Mouse (Mus musculus): Measurements from ENCODE around the gene Ltbr. TPM values are rescaled to one million over a fixed set of nuclear protein-coding genes. Genes with fewer than 3 reads are reported as not detected.
A peak's percentile ranks its signal among the peaks of the same experiment; 100 is the strongest.

The Ltbr gene
- polyA plus RNA-seq, 1 experiment, result 83.0 TPM

DNA sequence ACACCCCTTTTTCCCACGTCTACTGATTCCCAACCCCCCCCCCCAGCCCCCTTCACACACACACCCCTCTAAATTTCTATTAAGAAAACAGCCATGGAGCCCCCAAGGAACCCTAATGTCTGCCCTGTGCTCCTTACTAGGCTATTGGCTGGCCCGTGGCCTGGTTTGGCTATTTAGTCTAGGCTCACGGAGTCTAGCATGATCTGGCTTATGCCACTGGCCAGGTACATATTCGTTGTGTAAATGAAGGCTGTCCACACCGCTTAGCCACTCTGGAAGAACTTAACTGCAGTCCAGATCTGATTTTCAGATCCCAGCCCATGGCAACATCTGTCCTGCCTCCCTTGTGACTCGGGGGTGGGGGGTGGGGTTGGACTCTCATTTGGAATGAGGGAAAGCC, 1.1 kb upstream of the Ltbr start:
- no peak overlapping the region for H3K4me3 ChIP-seq (ENCODE audit: insufficient read depth, poor library complexity, severe bottlenecking)
- H3K36me3 ChIP-seq (ENCODE audit: control insufficient read depth, insufficient read depth), result peaks cover 20% of the 10 kb centered on the region
- peaks cover 18% of the 10 kb centered on the region for H3K79me2 ChIP-seq (ENCODE audit: control insufficient read depth, insufficient read depth)
- TF ChIP-seq CTCF (IDR thresholded peaks at IDR 0.05; ENCODE audit: control insufficient read depth, insufficient read depth, insufficient read length) (no peak), MYOD1 (IDR thresholded peaks at IDR 0.05; ENCODE audit: control insufficient read depth, insufficient read length, low read depth) (no peak), FOSL1 (IDR thresholded peaks at IDR 0.05; ENCODE audit: insufficient read depth, low read length, poor library complexity, severe bottlenecking) (no peak), USF1 (IDR thresholded peaks at IDR 0.05; ENCODE audit: low read depth) (no peak), CEBPB (IDR thresholded peaks at IDR 0.05; ENCODE audit: low read depth) (no peak), MYOG (IDR thresholded peaks at IDR 0.05; ENCODE audit: control insufficient read depth, extremely low read depth, insufficient read length) (no peak), MAX (IDR thresholded peaks at IDR 0.05) (no peak)
- H3ac ChIP-seq (ENCODE audit: control insufficient read depth, insufficient read length, low read depth), result no peak overlapping the region
- H3K27me3 ChIP-seq (ENCODE audit: control insufficient read depth, insufficient read depth, insufficient read length), result no peaks in the 10 kb centered on the region
- peaks cover 6% of the 10 kb centered on the region for H3K79me3 ChIP-seq (ENCODE audit: low read depth)

DNA sequence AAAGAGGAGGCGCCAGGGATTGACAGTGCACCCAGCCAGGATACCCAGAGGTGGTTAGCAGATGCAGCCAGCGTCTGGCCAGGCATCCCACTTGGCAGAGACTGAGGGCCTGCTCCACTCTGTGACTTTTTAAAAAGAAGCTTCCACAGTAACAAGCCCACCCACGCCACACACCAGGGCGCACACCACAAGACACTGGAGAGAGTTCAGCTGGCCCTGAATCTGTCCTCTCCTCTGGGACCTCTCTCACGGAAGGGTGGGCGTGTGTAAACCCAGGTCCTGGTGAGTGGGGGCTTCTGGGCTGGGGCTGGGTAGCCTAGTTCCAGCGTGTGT, 512 bp upstream of the Ltbr start:
- Histone ChIP-seq H3K27me3 (ENCODE audit: control insufficient read depth, insufficient read depth, insufficient read length) (no peaks in the 10 kb centered on the region), H3ac (ENCODE audit: control insufficient read depth, insufficient read length, low read depth) (peak overlapping the region; percentile 61), H3K79me2 (ENCODE audit: control insufficient read depth, insufficient read depth) (peaks cover 18% of the 10 kb centered on the region), H3K4me3 (ENCODE audit: insufficient read depth, poor library complexity, severe bottlenecking) (peak overlapping the region; percentile 56), H3K79me3 (ENCODE audit: low read depth) (peaks cover 6% of the 10 kb centered on the region), H3K36me3 (ENCODE audit: control insufficient read depth, insufficient read depth) (peaks cover 25% of the 10 kb centered on the region)
- TF ChIP-seq USF1 (IDR thresholded peaks at IDR 0.05; ENCODE audit: low read depth) (no peak), CTCF (IDR thresholded peaks at IDR 0.05; ENCODE audit: control insufficient read depth, insufficient read depth, insufficient read length) (no peak), FOSL1 (IDR thresholded peaks at IDR 0.05; ENCODE audit: insufficient read depth, low read length, poor library complexity, severe bottlenecking) (no peak), CEBPB (IDR thresholded peaks at IDR 0.05; ENCODE audit: low read depth) (no peak), MAX (IDR thresholded peaks at IDR 0.05) (no peak), MYOG (IDR thresholded peaks at IDR 0.05; ENCODE audit: control insufficient read depth, extremely low read depth, insufficient read length) (no peak), MYOD1 (IDR thresholded peaks at IDR 0.05; ENCODE audit: control insufficient read depth, insufficient read length, low read depth) (no peak)

DNA sequence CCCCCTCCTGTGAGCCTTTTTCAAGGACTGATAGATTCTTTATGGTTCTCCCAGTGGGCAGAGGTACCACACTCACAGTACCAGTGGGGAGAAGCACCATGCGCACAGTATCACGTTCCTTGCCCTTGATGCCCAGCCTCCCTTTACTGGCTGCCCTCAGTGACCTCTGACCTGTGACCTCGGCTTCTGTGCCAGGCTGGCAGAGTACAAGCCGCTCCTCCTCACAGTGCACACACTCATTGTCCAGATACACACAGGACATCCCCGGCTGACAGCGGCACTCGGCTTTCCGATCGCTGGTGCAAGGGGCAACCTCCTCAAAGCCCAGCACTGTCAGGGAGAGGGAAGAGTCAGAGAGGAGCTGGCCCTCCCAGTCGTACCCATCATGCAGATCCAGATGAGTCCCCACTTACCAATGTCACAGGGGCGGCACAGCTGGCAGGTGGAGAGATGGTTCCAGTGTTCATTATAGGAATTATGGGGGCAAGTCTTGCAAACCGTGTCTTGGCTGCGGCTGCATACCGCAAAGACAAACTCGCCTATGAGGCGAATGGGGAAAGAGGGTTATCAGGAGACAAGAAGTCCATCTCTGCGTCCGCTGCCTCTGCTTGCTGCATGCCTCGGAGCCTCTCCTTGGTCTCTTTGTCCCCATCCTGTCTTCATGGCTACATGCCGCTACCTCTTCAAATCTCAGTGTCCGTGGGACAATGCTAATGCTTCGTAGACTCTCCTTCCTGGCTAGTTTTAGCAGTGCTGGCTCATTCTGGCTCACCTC, 917 bp downstream of the Ltbr start:
- peaks cover 27% of the 10 kb centered on the region for H3K36me3 ChIP-seq (ENCODE audit: control insufficient read depth, insufficient read depth)

DNA sequence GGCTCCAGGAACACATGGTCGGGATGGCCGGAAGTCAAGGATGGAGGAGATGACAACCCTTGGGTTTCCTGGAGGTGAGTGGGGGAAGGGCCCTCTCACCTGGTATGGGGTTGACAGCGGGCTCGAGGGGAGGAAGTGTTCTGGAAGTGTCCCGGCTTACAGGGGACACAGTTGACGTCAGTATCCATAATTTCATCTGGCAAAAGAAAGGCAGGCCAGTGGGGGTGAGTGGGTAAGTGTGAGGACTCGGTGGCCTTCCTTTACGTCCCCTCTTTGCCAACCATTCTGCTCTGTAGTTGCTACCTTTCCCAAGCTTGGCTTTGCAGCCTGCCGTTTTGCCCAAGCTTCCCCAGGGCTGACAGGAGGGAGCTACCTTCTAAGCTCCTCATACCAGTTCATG, 1.5 kb downstream of the Ltbr start:
- peak overlapping the region; percentile 56 for H3K4me3 ChIP-seq (ENCODE audit: insufficient read depth, poor library complexity, severe bottlenecking)
- H3K36me3 ChIP-seq (ENCODE audit: control insufficient read depth, insufficient read depth), result peaks cover 28% of the 10 kb centered on the region
- H3K79me2 ChIP-seq (ENCODE audit: control insufficient read depth, insufficient read depth), result peaks cover 18% of the 10 kb centered on the region
- no peak for TF ChIP-seq CEBPB (IDR thresholded peaks at IDR 0.05; ENCODE audit: low read depth)
- peaks cover 6% of the 10 kb centered on the region for H3K79me3 ChIP-seq (ENCODE audit: low read depth)
- no peaks in the 10 kb centered on the region for H3K27me3 ChIP-seq (ENCODE audit: control insufficient read depth, insufficient read depth, insufficient read length)
- no peak overlapping the region for H3ac ChIP-seq (ENCODE audit: control insufficient read depth, insufficient read length, low read depth)

More for the DNA sequence above, 917 bp downstream of the Ltbr start:
- peak overlapping the region; percentile 94 for H3ac ChIP-seq (ENCODE audit: control insufficient read depth, insufficient read length, low read depth)
- no peaks in the 10 kb centered on the region for H3K27me3 ChIP-seq (ENCODE audit: control insufficient read depth, insufficient read depth, insufficient read length)
- H3K4me3 ChIP-seq (ENCODE audit: insufficient read depth, poor library complexity, severe bottlenecking), result peak overlapping the region; percentile 56
- no peak for TF ChIP-seq CTCF (IDR thresholded peaks at IDR 0.05; ENCODE audit: control insufficient read depth, insufficient read depth, insufficient read length)
- no peak for TF ChIP-seq MYOG (IDR thresholded peaks at IDR 0.05; ENCODE audit: control insufficient read depth, extremely low read depth, insufficient read length)
- TF ChIP-seq CEBPB (IDR thresholded peaks at IDR 0.05; ENCODE audit: low read depth), result no peak
- no peak for TF ChIP-seq MAX (IDR thresholded peaks at IDR 0.05)
- TF ChIP-seq MYOD1 (IDR thresholded peaks at IDR 0.05; ENCODE audit: control insufficient read depth, insufficient read length, low read depth), result no peak
- TF ChIP-seq USF1 (IDR thresholded peaks at IDR 0.05; ENCODE audit: low read depth), result no peak
- TF ChIP-seq FOSL1 (IDR thresholded peaks at IDR 0.05; ENCODE audit: insufficient read depth, low read length, poor library complexity, severe bottlenecking), result no peak
- H3K79me2 ChIP-seq (ENCODE audit: control insufficient read depth, insufficient read depth), result peaks cover 18% of the 10 kb centered on the region
- H3K79me3 ChIP-seq (ENCODE audit: low read depth), result peaks cover 6% of the 10 kb centered on the region

DNA sequence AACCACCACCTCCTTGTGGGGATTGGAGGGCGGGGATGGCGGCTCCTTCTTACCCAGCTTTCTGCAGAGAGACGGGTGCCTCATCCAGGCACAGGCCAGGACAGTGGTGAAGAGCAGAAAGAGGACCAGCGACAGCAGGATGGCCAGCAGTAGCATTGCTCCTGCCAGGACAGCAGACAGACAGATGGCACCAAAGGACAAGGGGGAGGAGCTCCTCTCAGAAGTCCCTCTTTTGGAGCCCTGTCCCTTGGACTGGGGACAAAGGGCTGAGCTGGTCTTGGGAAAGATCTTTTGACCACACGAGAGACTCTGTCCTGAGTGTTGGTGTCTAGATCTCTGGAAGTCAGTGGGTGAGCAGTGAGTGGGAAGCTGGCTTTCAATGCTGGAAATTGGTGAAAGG, 4.3 kb downstream of the Ltbr start:
- H3K79me3 ChIP-seq (ENCODE audit: low read depth), result peaks cover 6% of the 10 kb centered on the region
- no peaks in the 10 kb centered on the region for H3K27me3 ChIP-seq (ENCODE audit: control insufficient read depth, insufficient read depth, insufficient read length)
- H3K36me3 ChIP-seq (ENCODE audit: control insufficient read depth, insufficient read depth), result peaks cover 35% of the 10 kb centered on the region
- no peak for TF ChIP-seq CEBPB (IDR thresholded peaks at IDR 0.05; ENCODE audit: low read depth)
- no peak for TF ChIP-seq CTCF (IDR thresholded peaks at IDR 0.05; ENCODE audit: control insufficient read depth, insufficient read depth, insufficient read length)
- no peak for TF ChIP-seq MYOD1 (IDR thresholded peaks at IDR 0.05; ENCODE audit: control insufficient read depth, insufficient read length, low read depth)
- no peak for TF ChIP-seq FOSL1 (IDR thresholded peaks at IDR 0.05; ENCODE audit: insufficient read depth, low read length, poor library complexity, severe bottlenecking)
- TF ChIP-seq MAX (IDR thresholded peaks at IDR 0.05), result no peak
- no peak for TF ChIP-seq USF1 (IDR thresholded peaks at IDR 0.05; ENCODE audit: low read depth)
- no peak for TF ChIP-seq MYOG (IDR thresholded peaks at IDR 0.05; ENCODE audit: control insufficient read depth, extremely low read depth, insufficient read length)
- no peak overlapping the region for H3K4me3 ChIP-seq (ENCODE audit: insufficient read depth, poor library complexity, severe bottlenecking)
- H3ac ChIP-seq (ENCODE audit: control insufficient read depth, insufficient read length, low read depth), result no peak overlapping the region
- peaks cover 18% of the 10 kb centered on the region for H3K79me2 ChIP-seq (ENCODE audit: control insufficient read depth, insufficient read depth)

DNA sequence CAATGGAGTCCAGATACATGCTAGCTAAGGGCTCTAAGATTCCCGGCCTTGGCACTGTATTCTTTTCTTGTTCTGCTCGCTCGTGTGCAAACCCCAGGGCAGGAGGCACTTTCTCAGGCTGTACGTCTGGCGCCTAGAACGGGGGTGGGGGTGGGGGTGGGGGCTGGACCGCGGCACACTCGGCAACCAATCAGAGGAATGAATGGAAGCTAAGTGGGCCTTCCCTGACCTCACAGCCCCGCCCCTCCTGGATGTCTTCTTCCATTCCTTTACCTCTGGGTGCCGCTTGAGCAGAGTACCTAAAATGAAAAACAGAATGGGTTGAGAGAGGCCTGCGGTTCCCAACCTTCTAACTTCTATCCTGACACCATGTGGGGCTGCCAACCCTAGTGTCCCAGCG, 4.8 kb downstream of the Ltbr start:
- no peaks in the 10 kb centered on the region for H3K27me3 ChIP-seq (ENCODE audit: control insufficient read depth, insufficient read depth, insufficient read length)
- peaks cover 35% of the 10 kb centered on the region for H3K36me3 ChIP-seq (ENCODE audit: control insufficient read depth, insufficient read depth)
- H3K79me3 ChIP-seq (ENCODE audit: low read depth), result peaks cover 6% of the 10 kb centered on the region
- peaks cover 18% of the 10 kb centered on the region for H3K79me2 ChIP-seq (ENCODE audit: control insufficient read depth, insufficient read depth)
- no peak overlapping the region for H3ac ChIP-seq (ENCODE audit: control insufficient read depth, insufficient read length, low read depth)
- H3K4me3 ChIP-seq (ENCODE audit: insufficient read depth, poor library complexity, severe bottlenecking), result no peak overlapping the region
- no peak for TF ChIP-seq MYOD1 (IDR thresholded peaks at IDR 0.05; ENCODE audit: control insufficient read depth, insufficient read length, low read depth)
- no peak for TF ChIP-seq CEBPB (IDR thresholded peaks at IDR 0.05; ENCODE audit: low read depth)
- no peak for TF ChIP-seq CTCF (IDR thresholded peaks at IDR 0.05; ENCODE audit: control insufficient read depth, insufficient read depth, insufficient read length)
- no peak for TF ChIP-seq FOSL1 (IDR thresholded peaks at IDR 0.05; ENCODE audit: insufficient read depth, low read length, poor library complexity, severe bottlenecking)
- TF ChIP-seq USF1 (IDR thresholded peaks at IDR 0.05; ENCODE audit: low read depth), result no peak
- no peak for TF ChIP-seq MAX (IDR thresholded peaks at IDR 0.05)
- TF ChIP-seq MYOG (IDR thresholded peaks at IDR 0.05; ENCODE audit: control insufficient read depth, extremely low read depth, insufficient read length), result no peak
